Mouse (Mus musculus) midbrain, embryonic 11.5 days (tissue): ENCODE data around the gene Mars. TPM values are rescaled to one million over a fixed set of nuclear protein-coding genes. Genes with fewer than 3 reads are reported as not detected.

Experiments
- ATAC-seq: fragments of 200-750 bp; cut with Nextera tagmentation; 2 replicates; pipeline ENCODE4 v1.8.0; 2017; ENCODE audit warnings: moderate TSS enrichment, moderate library complexity; ENCODE audit not compliant: low FRiP score
- DNase-seq: peaks from one replicate; pipeline ENCODE4 v3.0.0; 2015; ENCODE audit warnings: low spot score; ENCODE audit errors: missing footprints
- H3K27ac ChIP-seq: fragments of 300-500 bp; sonication (generic); 2 replicates; pipeline ENCODE4 v1.5.1; 2014; ENCODE audit warnings: low read depth, low read length
- H3K27me3 ChIP-seq: fragments of 300-500 bp; sonication (generic); 2 replicates; pipeline ENCODE4 v1.6.1; 2014; ENCODE audit warnings: mild to moderate bottlenecking, low read length, moderate library complexity, mixed read lengths; ENCODE audit not compliant: control insufficient read depth, insufficient read depth
- H3K36me3 ChIP-seq: fragments of 300-500 bp; sonication (generic); 2 replicates; pipeline ENCODE4 v1.6.1; 2014; ENCODE audit warnings: mild to moderate bottlenecking, low read length, moderate library complexity, mixed read lengths; ENCODE audit not compliant: control insufficient read depth, insufficient read depth
- H3K4me1 ChIP-seq: fragments of 300-500 bp; sonication (generic); 2 replicates; pipeline ENCODE4 v1.6.1; 2014; ENCODE audit warnings: low read length; ENCODE audit not compliant: control insufficient read depth, insufficient read depth
- H3K4me2 ChIP-seq: fragments of 300-500 bp; sonication (generic); 2 replicates; pipeline ENCODE4 v1.6.1; 2014; ENCODE audit warnings: mild to moderate bottlenecking, moderate library complexity
- H3K4me3 ChIP-seq: fragments of 300-500 bp; sonication (generic); 2 replicates; pipeline ENCODE4 v1.5.1; 2014; ENCODE audit warnings: low read depth, low read length
- H3K9ac ChIP-seq: fragments of 300-500 bp; sonication (generic); 2 replicates; pipeline ENCODE4 v1.6.1; 2014; ENCODE audit warnings: low read length
- H3K9me3 ChIP-seq: fragments of 300-500 bp; sonication (generic); 2 replicates; pipeline ENCODE4 v1.6.1; 2016; ENCODE audit warnings: low read length; ENCODE audit not compliant: control insufficient read depth
- WGBS: fragments of 180-500 bp; shearing (Covaris S2); extraction: QIAGEN DNeasy Blood & Tissue Kit; methylation state at CpG from one replicate; pipeline ENCODE4 v1.1.7; 2014; 5-methylcytosine and 5-hydroxymethylcytosine counted together
- polyA plus RNA-seq: library from polyadenylated mRNA; unstranded; fragments of >200 nt; fragmentation: Nextera tagmentation; extraction: Ambion mirVana; gene quantifications from 2 replicates; pipeline ENCODE4 v1.2.1, GENCODE M21; 2014

Mars gene
- polyA plus RNA-seq, 1 experiment from 2014 or later: 185 TPM

DNA sequence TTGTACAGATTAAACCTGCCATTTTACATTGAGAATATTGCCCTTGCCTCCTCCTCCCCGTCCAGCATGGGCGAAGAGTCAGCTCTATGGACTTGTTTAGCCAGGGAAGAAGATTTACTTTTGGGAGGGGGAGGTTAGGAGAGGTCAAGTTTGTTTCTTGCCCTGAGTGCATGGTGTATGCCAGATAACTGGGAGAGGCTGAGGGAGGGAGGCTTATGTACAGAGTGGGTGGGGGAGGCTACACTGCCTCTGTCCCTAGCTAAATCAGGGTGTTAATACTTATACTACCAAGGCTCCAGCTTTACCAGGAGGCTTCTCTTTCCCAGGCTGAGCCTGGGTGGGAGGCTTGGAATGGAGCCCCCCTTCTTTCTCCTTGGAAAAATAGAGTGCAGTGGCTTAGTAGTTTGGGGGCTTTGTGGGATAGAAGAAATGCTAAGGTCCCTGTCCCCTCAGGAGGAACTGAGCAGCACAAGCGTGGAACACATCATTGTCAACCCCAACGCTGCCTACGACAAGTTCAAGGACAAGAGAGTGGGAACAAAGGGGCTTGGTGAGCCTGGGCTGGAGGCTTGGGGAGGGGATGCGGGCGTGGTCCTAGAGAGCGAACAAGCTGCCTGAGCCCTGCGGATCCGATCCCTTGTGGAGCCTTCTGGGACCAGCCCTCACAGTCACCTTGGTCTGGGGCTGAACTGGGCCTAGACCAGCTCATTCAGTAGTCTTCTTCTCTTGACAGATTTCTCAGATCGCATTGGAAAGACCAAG, 37.1 kb downstream of the Mars start:
- DNase-seq (no peak), ATAC-seq (no peak; the same call in 1 of the 2 replicates)
- WGBS: 89% methylated on average over 11 of the region's 11 CpGs
- Histone ChIP-seq H3K27ac (no peak overlapping the region), H3K9me3 (no peaks in the 10 kb centered on the region), H3K4me2 (no peak overlapping the region), H3K27me3 (no peaks in the 10 kb centered on the region), H3K4me1 (no peaks in the 10 kb centered on the region; the same call in 1 of the 2 replicates), H3K36me3 (peaks cover 14% of the 10 kb centered on the region), H3K4me3 (no peak overlapping the region), H3K9ac (no peak overlapping the region)

- H3K27me3 ChIP-seq: no peaks in the 10 kb centered on the region
- H3K36me3 ChIP-seq: peaks cover 9% of the 10 kb centered on the region; the same call in 1 of the 2 replicates
- no peaks in the 10 kb centered on the region for H3K9me3 ChIP-seq
- H3K4me1 ChIP-seq: peaks cover under 1% of the 10 kb centered on the region
- DNase-seq: no peak
- H3K4me2 ChIP-seq: no peak overlapping the region
- 90% methylated on average over 5 of the region's 5 CpGs for WGBS
- no peak overlapping the region for H3K27ac ChIP-seq
- no peak for ATAC-seq
- H3K9ac ChIP-seq: no peak overlapping the region
- no peak overlapping the region for H3K4me3 ChIP-seq
These were observed 39.2 kb downstream of the Mars start for GRCm38 (mm10) chr10:127272371-127272770.

GRCm38 (mm10) chr10:127269884-127270283, 41.7 kb downstream of the Mars start:
- no peak for DNase-seq
- no peak for ATAC-seq
- Histone ChIP-seq H3K9me3 (no peaks in the 10 kb centered on the region), H3K27ac (no peak overlapping the region), H3K4me1 (peaks cover 7% of the 10 kb centered on the region), H3K27me3 (no peaks in the 10 kb centered on the region), H3K9ac (no peak overlapping the region), H3K4me3 (no peak overlapping the region), H3K4me2 (no peak overlapping the region), H3K36me3 (peaks cover 3% of the 10 kb centered on the region; the same call in 1 of the 2 replicates)
- WGBS: 70% methylated on average over 4 of the region's 4 CpGs

DNA sequence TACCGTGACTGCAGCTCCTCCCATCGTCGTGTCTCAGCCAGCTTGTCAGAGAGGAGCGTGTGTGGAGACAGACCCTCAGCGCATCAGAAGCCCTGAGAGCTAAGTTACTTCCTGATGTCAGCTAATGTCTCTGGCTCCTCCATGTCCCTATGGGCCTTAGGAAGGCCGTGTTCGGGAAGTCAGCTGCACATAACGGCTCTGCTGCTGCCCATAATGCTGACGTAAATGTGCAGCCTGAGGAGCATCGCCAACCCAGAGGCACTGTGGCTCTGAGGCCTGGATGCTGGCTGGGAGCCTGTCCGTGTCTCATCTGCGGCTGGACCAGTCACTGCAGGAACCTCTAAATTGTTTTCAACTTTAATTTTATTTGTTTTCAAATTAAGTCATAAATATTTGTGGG, 42.5 kb downstream of the Mars start:
- Histone ChIP-seq H3K27ac (no peak overlapping the region), H3K36me3 (peaks cover 3% of the 10 kb centered on the region; the same call in 1 of the 2 replicates), H3K4me3 (no peak overlapping the region), H3K9me3 (no peaks in the 10 kb centered on the region), H3K4me1 (peaks cover 7% of the 10 kb centered on the region), H3K9ac (no peak overlapping the region), H3K4me2 (no peak overlapping the region), H3K27me3 (peaks cover 4% of the 10 kb centered on the region; the same call in 1 of the 2 replicates)
- WGBS: 86% methylated on average over 12 of the region's 12 CpGs
- DNase-seq: no peak
- ATAC-seq: no peak

GRCm38 (mm10) chr10:127268401-127268800, 43.2 kb downstream of the Mars start:
- Histone ChIP-seq H3K4me3 (no peak overlapping the region), H3K27ac (no peak overlapping the region), H3K36me3 (peaks cover 3% of the 10 kb centered on the region; the same call in 1 of the 2 replicates), H3K4me1 (peaks cover 7% of the 10 kb centered on the region), H3K9me3 (no peaks in the 10 kb centered on the region), H3K27me3 (peaks cover 8% of the 10 kb centered on the region; the same call in 1 of the 2 replicates), H3K9ac (no peak overlapping the region), H3K4me2 (no peak overlapping the region)
- DNase-seq: no peak
- no peak for ATAC-seq
- 85% methylated on average over 5 of the region's 5 CpGs for WGBS

DNA sequence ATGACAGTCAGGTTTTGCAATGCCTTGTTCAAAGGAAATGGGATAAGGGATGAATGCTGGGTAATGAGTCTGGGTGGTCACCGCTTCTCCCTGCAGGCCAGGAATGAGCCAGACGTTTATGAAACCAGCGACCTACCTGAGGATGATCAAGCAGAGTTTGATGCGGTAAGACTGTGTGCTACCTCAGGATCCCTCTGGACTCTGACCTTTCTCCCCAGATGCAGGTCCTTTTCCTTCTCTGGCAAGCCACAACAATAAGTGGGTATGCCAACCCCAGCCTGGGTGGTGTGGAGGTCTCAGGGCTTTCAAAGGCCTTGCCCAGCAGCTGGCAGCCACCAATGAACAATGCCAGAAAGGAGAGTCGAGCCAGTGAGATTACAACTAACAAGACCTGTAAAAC, 44.3 kb downstream of the Mars start:
- Histone ChIP-seq H3K4me1 (peaks cover 11% of the 10 kb centered on the region), H3K27me3 (peaks cover 14% of the 10 kb centered on the region; the same call in 1 of the 2 replicates), H3K9me3 (no peaks in the 10 kb centered on the region), H3K36me3 (peaks cover 3% of the 10 kb centered on the region; the same call in 1 of the 2 replicates), H3K4me3 (peak overlapping the region; percentile 98), H3K27ac (no peak overlapping the region), H3K9ac (peak overlapping the region; percentile 99), H3K4me2 (peak overlapping the region; percentile 96)
- WGBS: 77% methylated on average over 5 of the region's 5 CpGs
- ATAC-seq: no peak
- no peak for DNase-seq

DNA sequence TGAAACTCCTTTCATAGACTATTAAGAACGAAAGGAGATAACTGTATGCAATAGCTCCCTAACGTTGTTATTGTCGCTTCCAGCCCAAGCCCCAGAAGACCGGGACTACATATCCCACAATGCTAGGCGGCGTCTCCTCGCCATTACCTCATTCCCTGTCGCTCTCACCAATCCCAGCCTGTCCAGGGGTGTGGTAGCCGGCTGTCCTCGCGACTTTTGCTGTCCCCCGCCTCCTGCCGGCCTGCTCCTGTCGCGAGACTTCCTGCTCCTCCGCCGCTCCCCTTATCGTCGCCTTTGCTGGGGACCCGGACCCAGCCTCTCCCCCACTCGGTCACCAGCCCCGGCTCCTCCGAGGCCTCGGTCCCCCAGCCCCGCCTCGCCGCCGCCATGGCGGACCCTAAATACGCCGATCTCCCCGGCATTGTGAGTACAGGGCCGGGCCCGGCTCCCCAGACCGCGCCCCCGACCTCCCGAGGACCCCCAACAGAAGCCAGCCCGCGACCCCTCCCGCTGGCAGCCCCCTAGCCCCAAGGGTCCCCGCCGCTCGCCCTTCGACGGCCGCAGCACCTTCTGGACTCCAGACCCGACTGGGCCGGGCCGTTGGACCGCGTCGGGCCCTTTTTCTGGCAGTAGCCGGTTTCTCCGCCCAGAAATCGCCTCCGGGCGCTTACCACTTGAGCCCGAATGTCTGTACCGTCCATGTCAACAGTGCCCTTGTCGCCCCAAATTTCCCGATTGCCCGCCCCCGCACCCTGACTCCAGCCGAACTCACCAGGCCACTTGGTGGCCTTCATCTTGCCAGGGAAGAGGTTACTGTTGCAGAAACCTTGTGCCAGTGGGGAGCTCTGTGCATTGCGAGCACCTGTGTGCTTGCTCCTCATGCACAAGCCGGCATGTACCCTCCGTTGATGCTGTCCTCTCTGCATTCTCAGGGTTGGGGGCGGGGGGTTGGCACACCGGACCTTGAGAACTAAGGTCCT, 45.2 kb downstream of the Mars start, which contains the start of gene Dctn2:
Gene Dctn2, plus strand, starts transcription at position 257 of the 980 bp plus-strand sequence.
- DNase-seq: peak; percentile 98
- Histone ChIP-seq H3K4me3 (peak within 1 kb of the TSS; percentile 98), H3K36me3 (peaks cover 3% of the 10 kb centered on the region; the same call in 1 of the 2 replicates), H3K9me3 (no peaks in the 10 kb centered on the region), H3K27ac (peak within 1 kb of the TSS; percentile 71), H3K4me2 (peak within 1 kb of the TSS; percentile 96), H3K27me3 (peaks cover 21% of the 10 kb centered on the region), H3K4me1 (peaks cover 13% of the 10 kb centered on the region), H3K9ac (peak within 1 kb of the TSS; percentile 99)
- ATAC-seq: peak; percentile 98
- WGBS: under 1% methylated on average over 70 of the region's 70 CpGs

DNA sequence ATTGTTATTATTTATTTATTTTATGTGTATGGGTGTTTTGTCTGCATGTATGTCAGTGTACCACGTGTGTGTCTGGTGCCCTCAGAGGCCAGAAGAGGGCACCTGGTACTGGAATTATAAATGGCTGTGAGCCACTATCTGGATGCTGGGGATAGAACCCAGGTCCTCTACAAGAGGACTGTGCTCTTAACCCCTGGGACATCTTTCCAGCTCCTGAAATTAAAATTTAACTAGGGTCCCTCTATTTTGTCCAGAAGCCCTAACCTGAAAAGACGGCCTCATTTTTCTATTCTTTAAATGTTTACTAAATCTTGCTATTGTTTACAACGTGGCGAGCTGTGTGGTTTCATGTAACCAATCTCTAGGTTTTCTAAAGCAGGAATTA, 45.9 kb downstream of the Mars start:
- peaks cover 21% of the 10 kb centered on the region for H3K27me3 ChIP-seq
- DNase-seq: no peak
- peaks cover 13% of the 10 kb centered on the region for H3K4me1 ChIP-seq
- H3K4me2 ChIP-seq: peak overlapping the region; percentile 96
- H3K9me3 ChIP-seq: no peaks in the 10 kb centered on the region
- peak; percentile 31 for ATAC-seq
- no peak overlapping the region for H3K9ac ChIP-seq
- 26% methylated on average over 4 of the region's 4 CpGs for WGBS
- no peak overlapping the region for H3K27ac ChIP-seq
- H3K36me3 ChIP-seq: peaks cover 3% of the 10 kb centered on the region; the same call in 1 of the 2 replicates
- H3K4me3 ChIP-seq: peak overlapping the region; percentile 98
